Mouse (Mus musculus) ovary, postnatal 36 days (tissue): ENCODE measurements around the gene Manba.

Source experiments
- DNase-seq: peaks from one replicate; pipeline ENCODE4 v3.0.0; 2022; ENCODE audit warnings: low spot score, mixed read lengths

The Manba gene

GRCm38 (mm10) chr3:135529670-135530069, 44.3 kb downstream of the Manba start:
- DNase-seq, result no peak

GRCm38 (mm10) chr3:135531762-135532161, 46.4 kb downstream of the Manba start:
- DNase-seq, result no peak

DNA sequence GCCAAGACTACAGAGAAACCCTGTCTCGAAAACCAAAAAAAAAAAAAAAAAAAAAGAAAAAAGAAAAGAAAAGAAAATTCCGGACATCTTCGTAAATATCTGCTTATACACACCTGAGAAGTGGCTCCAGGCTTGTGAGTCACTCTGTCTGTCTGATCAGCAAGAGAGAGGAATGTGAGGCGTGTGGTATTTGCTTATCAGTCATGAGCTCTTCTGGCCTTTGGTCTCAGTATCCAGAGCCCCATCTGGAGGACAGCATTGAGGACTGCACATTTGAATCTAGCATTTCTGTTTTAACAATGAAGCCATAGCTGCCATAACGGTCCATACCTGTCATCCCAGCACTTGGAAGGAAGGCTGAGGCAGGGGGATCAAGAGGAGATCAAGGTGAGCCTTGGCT, 48.7 kb downstream of the Manba start:
- DNase-seq, result no peak

GRCm38 (mm10) chr3:135546212-135546923, 61.0 kb downstream of the Manba start:
- no peak for DNase-seq

- DNase-seq, result no peak
These were observed 61.9 kb downstream of the Manba start for GRCm38 (mm10) chr3:135547298-135547697.

GRCm38 (mm10) chr3:135552874-135553273, 67.5 kb downstream of the Manba start:
- no peak for DNase-seq

DNA sequence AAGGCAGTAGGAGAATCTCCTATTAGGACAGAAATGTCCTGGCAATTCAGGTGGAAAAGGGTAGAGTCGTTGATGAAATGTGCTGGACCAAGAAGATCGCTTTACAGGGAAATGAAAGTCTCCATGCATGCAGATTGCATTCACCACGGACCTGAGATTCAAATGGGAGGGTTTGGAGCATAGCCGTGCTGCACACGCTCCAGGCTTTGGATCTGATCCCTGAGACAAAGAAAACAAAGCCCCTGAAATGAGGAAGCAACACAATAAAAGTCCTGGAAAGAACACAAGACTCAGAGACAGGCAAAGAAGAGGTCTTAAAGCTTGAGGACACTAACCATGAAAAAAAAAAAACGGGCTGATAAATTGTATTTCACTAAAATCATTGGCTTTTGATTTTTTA, 69.8 kb downstream of the Manba start:
- no peak for DNase-seq

DNA sequence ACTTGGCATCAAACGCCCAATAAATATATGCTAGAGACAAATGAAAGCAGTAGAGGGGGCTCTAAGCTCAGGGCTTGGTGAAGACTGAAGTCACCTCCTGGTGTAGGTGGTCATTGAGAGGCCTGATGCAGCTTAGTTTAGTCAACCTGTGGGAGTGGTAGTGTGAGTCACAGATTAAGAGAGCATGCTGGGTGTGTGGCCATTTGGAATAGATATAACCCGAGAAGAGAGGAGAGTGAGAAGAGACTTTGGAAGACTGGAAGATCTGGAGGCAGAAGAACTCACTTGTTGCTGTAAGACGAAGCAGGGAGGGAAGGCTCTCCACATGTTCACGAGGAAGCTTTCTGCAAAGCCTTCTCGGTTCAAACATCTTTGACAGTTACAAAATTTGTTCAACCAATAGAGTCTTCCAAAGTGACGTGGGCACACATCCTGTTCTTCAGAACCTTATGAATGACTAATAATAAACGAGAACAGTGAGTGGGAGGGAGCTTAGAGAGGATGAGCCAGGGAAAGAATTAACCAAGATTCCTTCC, 70.7 kb downstream of the Manba start:
- DNase-seq, result no peak

DNA sequence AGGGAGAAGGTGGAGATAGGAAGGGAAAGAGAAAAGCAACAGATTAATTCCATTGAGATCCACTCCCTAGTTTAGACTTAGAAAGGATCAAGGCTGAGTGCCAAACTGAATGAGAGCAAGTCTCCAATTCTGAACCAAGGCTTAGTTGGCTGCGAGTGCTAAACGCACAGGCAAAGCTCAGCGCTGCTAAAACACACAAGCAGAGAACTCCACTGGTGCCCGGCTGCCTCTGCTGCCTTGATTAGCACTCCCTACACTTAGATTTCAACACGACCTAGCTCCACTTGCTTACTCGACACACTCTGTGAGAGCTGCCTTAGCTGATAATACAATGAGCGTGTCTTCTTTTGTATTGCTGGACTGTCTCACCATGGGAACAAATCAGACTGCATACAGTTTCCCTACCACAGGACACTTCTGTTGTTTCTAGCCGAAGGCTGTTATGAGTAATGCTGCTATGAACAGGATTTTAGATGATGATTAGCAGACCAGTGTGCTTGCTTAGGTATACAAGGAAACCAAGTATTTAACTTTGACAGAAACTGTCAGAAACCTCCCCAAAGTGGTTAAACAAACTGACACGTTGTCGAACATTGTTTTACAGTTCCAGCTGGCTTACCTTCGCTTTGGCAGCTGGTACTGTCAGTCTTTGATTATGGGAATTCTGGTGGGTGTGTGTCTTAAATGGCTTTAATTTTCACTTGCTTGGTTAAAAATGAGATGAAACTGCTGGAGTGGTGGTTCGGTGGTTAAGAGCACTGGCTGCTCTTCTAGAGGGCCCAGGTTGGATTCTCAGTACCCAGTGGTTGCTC, 71.6 kb downstream of the Manba start:
- no peak for DNase-seq

DNA sequence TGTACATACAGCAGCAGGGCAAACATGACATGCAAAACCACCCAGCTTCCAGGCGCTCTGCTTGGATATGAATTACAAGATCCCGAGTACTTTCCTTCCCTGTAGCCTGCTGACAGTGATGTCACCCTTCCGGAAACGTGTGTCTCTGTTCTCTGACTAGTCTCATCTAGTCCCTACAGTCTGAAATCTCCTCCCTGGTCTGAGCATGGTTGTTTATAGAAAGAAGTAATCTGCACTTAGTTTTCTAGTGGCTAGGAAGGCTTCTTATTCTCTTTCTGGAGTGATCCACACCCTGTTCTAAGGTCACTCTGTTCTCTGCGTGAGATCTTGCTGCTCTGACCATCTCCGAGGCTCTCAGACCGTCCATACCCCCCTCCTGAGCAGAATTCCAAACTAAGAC, 76.6 kb downstream of the Manba start:
- no peak for DNase-seq

GRCm38 (mm10) chr3:135563163-135563689, 77.8 kb downstream of the Manba start:
- DNase-seq, result no peak

DNA sequence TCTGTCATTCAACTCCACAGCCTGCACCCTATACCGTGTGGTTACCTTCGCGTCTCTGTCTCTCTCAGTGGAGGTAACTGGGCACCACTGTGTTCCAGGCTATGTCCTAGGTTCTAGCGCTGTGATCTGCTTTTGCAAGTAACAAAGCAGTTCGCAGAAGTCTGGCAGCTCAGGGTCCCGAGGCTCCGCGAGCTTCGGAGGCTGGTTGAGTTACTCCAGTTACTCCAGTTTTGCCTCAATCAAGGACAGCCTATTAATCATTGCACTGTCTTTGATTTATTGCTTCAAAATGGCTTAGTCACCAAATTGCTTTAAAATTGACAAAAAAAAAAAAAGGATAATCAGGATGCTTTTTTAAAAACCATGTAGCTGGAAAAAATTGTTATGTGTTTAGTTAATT, 79.3 kb downstream of the Manba start:
- DNase-seq, result no peak

GRCm38 (mm10) chr3:135565306-135565705, 79.9 kb downstream of the Manba start:
- DNase-seq, result no peak

GRCm38 (mm10) chr3:135567888-135568287, 82.5 kb downstream of the Manba start:
- no peak for DNase-seq

DNA sequence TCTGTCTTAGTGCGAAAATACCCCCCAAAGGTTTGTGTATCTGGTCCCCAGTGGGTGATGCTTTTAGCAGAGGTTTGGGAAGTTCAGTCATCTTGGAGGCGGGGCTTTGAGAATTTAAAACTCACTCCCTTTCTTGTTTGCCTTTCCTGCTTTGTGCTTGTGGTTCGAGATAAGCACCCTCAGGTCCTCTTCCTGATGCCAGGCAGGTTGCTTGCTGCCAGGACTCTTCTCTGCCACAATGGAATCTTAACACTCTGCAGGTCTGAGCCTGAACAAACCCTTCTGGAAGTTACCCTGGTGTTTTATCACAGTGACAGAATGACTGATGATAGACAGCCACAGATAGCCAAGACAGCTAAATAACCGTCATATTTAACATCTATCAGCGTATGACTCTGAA, 83.2 kb downstream of the Manba start:
- DNase-seq, result no peak

GRCm38 (mm10) chr3:135571540-135571939, 86.1 kb downstream of the Manba start:
- DNase-seq, result no peak

- no peak for DNase-seq
These were observed 87.6 kb downstream of the Manba start for GRCm38 (mm10) chr3:135573051-135573450.

DNA sequence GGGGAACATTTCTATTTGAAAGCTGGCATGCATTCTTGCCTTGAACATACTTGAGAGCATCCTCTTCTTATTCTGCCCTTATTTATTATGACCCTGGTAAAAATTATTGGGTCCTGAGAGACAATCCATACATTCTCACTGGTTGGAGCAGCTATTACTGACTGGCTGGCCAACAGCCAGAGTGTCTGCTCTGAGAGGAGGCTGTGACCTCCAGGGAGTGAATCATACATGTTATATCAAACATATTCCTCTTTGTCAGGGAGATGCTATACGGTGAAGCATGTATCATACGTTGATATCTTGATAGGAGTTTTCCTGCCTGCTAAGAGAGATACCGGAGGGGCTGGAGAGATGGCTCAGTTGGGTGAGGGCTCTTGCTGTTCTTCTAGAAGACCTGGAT, 89.7 kb downstream of the Manba start:
- DNase-seq, result no peak

DNA sequence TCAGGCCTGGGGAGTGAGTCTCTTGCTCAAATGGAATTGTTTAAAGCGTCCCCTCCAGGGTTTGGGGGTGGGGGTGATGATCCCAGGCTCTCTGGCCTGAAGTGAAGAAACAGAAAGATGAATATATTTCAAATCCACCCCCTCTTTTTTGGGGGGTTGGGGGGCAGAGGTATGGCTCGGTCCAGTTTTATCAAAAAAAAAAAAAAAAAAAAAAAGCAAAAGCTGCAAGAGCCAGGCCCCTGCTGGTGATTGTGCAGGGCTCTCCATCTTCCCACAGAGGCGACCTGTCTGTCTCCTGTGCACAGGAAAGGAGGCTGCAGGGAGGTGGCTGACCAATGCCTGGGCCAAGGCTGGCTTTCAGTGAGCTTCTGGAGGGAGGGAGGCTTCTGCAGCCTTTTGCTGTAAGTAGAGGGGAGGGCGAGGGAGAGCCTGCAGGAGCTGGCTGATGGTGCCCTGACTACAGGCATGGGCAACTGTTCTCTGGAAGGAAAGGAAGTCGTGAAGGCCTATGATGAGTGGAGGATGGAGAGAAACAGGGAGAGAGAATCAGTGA, 93.3 kb downstream of the Manba start:
- DNase-seq, result no peak

DNA sequence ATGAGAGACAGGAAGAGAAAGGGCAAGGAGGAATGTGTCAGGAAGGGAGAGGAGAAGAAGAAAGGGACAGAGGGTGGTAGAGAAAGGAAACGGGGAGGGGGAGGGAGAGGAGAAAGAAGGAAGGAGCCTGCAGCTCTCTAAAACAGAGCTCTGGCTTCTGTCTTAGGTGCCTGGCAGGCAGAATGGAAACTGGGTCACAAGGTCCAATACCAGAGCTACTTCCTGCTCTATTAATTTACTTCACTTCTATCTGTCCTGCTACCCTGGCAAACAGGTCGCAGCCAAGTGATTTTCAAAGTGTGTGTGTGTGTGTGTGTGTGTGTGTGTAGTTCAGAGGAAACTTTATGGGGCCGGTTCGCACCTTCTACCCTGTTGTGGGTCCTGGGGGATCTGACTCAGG, 93.8 kb downstream of the Manba start:
- no peak for DNase-seq

GRCm38 (mm10) chr3:135580439-135581275, 95.2 kb downstream of the Manba start:
- no peak for DNase-seq

DNA sequence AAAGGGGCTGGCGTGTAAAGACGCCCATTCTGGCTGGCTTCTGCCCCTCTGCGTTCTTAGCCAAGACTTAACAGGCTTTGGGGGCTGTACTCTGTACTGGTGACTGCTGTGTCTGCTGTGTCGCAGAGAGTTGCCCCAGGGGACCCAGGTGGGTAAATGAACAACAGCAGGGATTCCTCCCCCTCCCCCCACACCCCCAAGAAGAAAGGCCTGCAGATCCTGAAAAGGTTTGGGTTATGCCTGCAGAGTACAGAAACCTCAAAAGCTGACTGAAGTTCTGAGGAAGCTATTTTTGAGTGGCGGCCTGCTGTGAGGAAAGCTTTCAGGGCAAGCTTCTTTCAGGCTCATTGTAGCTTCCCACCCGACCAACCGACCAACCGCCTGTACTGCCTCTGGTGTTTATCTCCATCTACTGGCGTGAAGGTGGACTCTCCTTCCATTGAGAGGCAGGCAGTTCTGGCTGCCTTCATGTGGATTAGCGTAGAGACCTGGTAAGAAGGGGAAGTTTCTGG, 96.3 kb downstream of the Manba start:
- no peak for DNase-seq
